Mouse (Mus musculus): ENCODE measurements around the gene Pard3. TPM values are rescaled to one million over a fixed set of nuclear protein-coding genes. Genes with fewer than 3 reads are reported as not detected.

Pard3 gene
- total and polyA plus RNA-seq, 3 experiments, result 0.51 to 1.3 (median 0.94) TPM

- Histone ChIP-seq H3K9ac (ENCODE audit: insufficient read depth, low read depth) (no peak overlapping the region), H3K27me3 (replicated peaks) (no peaks in the 10 kb centered on the region), H3K4me3 (replicated peaks in 1 of 3; ENCODE audit: low read depth in 2 of 3, low read length in 2 of 3, poor library complexity in 1 of 3) (no peak overlapping the region), H3K36me3 (replicated peaks in 1 of 2; ENCODE audit: control insufficient read depth in 1 of 2, insufficient read depth in 1 of 2, low read length in 1 of 2) (no peaks in the 10 kb centered on the region), H3K79me2 (replicated peaks; ENCODE audit: control insufficient read depth, extremely low read depth, insufficient read depth, poor library complexity, severe bottlenecking) (no peaks in the 10 kb centered on the region), H3K4me2 (ENCODE audit: insufficient read depth, low read depth, poor library complexity, severe bottlenecking) (no peak overlapping the region), H3K4me1 (ENCODE audit: control insufficient read depth in 1 of 2, insufficient read depth in 2 of 2) (no peaks in the 10 kb centered on the region), H3K27ac (ENCODE audit: insufficient read depth, low read depth) (no peak overlapping the region), H3K9me3 (replicated peaks; ENCODE audit: low read length) (no peaks in the 10 kb centered on the region)
- in situ Hi-C loops (cut with MboI; ENCODE audit: low pct_ligation_motif_present, low pct_unique_long_range_greater_than_20kb, low sequenced_read_pairs), result no loop called here
- no peak for TF ChIP-seq MAX (IDR thresholded peaks at IDR 0.05; ENCODE audit: low read length)
- no peak for DNase-seq (ENCODE audit: extremely low read depth)
- dilution Hi-C loops (cut with MboI; ENCODE audit: extremely low pct_ligation_motif_present, extremely low pct_unique_long_range_greater_than_20kb, low sequenced_read_pairs), result no loop called here
Measured at GRCm38 (mm10) chr8:127263457-127263856, 199.8 kb downstream of the Pard3 start.

- H3K9me3 ChIP-seq (replicated peaks; ENCODE audit: low read length), result no peaks in the 10 kb centered on the region
- H3K36me3 ChIP-seq (replicated peaks in 1 of 2; ENCODE audit: control insufficient read depth in 1 of 2, insufficient read depth in 1 of 2, low read length in 1 of 2), result no peaks in the 10 kb centered on the region
- no peak overlapping the region for H3K4me3 ChIP-seq (replicated peaks in 1 of 3; ENCODE audit: low read depth in 2 of 3, low read length in 2 of 3, poor library complexity in 1 of 3)
- DNase-seq (ENCODE audit: extremely low read depth), result no peak
- H3K27ac ChIP-seq (ENCODE audit: insufficient read depth, low read depth), result no peak overlapping the region
- in situ Hi-C loops (cut with MboI; ENCODE audit: low pct_ligation_motif_present, low pct_unique_long_range_greater_than_20kb, low sequenced_read_pairs), result no loop called here
- H3K79me2 ChIP-seq (replicated peaks; ENCODE audit: control insufficient read depth, extremely low read depth, insufficient read depth, poor library complexity, severe bottlenecking), result no peaks in the 10 kb centered on the region
- no peak overlapping the region for H3K9ac ChIP-seq (ENCODE audit: insufficient read depth, low read depth)
- dilution Hi-C loops (cut with MboI; ENCODE audit: extremely low pct_ligation_motif_present, extremely low pct_unique_long_range_greater_than_20kb, low sequenced_read_pairs), result no loop called here
- no peaks in the 10 kb centered on the region for H3K4me1 ChIP-seq (ENCODE audit: control insufficient read depth in 1 of 2, insufficient read depth in 2 of 2)
- H3K4me2 ChIP-seq (ENCODE audit: insufficient read depth, low read depth, poor library complexity, severe bottlenecking), result no peak overlapping the region
- no peaks in the 10 kb centered on the region for H3K27me3 ChIP-seq (replicated peaks)
- TF ChIP-seq JUND (conservative IDR thresholded peaks at IDR 0.05; ENCODE audit: low read depth, low read length) (no peak), TCF12 (IDR thresholded peaks at IDR 0.05; ENCODE audit: low read depth, low read length) (no peak), BHLHE40 (IDR thresholded peaks at IDR 0.05; ENCODE audit: low read depth, low read length) (no peak)
Measured at GRCm38 (mm10) chr8:127264691-127265470, 201.2 kb downstream of the Pard3 start.

- H3K9ac ChIP-seq (ENCODE audit: insufficient read depth, low read depth), result no peak overlapping the region
- H3K27ac ChIP-seq (ENCODE audit: insufficient read depth, low read depth), result no peak overlapping the region
- in situ Hi-C loops (cut with MboI; ENCODE audit: low pct_ligation_motif_present, low pct_unique_long_range_greater_than_20kb, low sequenced_read_pairs) (no loop called here), dilution Hi-C loops (cut with MboI; ENCODE audit: extremely low pct_ligation_motif_present, extremely low pct_unique_long_range_greater_than_20kb, low sequenced_read_pairs) (no loop called here)
- H3K9me3 ChIP-seq (replicated peaks; ENCODE audit: low read length), result no peaks in the 10 kb centered on the region
- DNase-seq (ENCODE audit: extremely low read depth), result no peak
- no peak overlapping the region for H3K4me2 ChIP-seq (ENCODE audit: insufficient read depth, low read depth, poor library complexity, severe bottlenecking)
- H3K27me3 ChIP-seq (replicated peaks), result no peaks in the 10 kb centered on the region
- TF ChIP-seq CTCF (conservative IDR thresholded peaks at IDR 0.05 in 1 of 2, IDR thresholded peaks at IDR 0.05 in 1 of 2; ENCODE audit: low read depth in 2 of 2, low read length in 2 of 2), result no peak
- TF ChIP-seq EP300 (IDR thresholded peaks at IDR 0.05; ENCODE audit: low read length), result no peak
- no peak for TF ChIP-seq ELF1 (IDR thresholded peaks at IDR 0.05; ENCODE audit: low read depth, low read length)
- TF ChIP-seq ZMIZ1 (IDR thresholded peaks at IDR 0.05; ENCODE audit: low read depth, low read length), result no peak
- no peak for TF ChIP-seq IRF4 (IDR thresholded peaks at IDR 0.05; ENCODE audit: low read depth, low read length)
- no peak for TF ChIP-seq HCFC1 (IDR thresholded peaks at IDR 0.05; ENCODE audit: low read depth, low read length)
- no peak for TF ChIP-seq USF1 (IDR thresholded peaks at IDR 0.05; ENCODE audit: low read depth, low read length)
- no peaks in the 10 kb centered on the region for H3K79me2 ChIP-seq (replicated peaks; ENCODE audit: control insufficient read depth, extremely low read depth, insufficient read depth, poor library complexity, severe bottlenecking)
- no peak overlapping the region for H3K4me3 ChIP-seq (replicated peaks in 1 of 3; ENCODE audit: low read depth in 2 of 3, low read length in 2 of 3, poor library complexity in 1 of 3)
- no peaks in the 10 kb centered on the region for H3K4me1 ChIP-seq (ENCODE audit: control insufficient read depth in 1 of 2, insufficient read depth in 2 of 2)
- H3K36me3 ChIP-seq (replicated peaks in 1 of 2; ENCODE audit: control insufficient read depth in 1 of 2, insufficient read depth in 1 of 2, low read length in 1 of 2), result no peaks in the 10 kb centered on the region
Measured at GRCm38 (mm10) chr8:127266777-127267176, 203.1 kb downstream of the Pard3 start.
